ENCODE assay signal across 8 mouse cellular contexts in genomic region chr17:33978631-33979031, GRCm38 (mm10). TPM values are rescaled to one million over a fixed set of nuclear protein-coding genes. Genes with fewer than 3 reads are reported as not detected.
DNase-seq lines count a peak whose midpoint lies in the region; ATAC-seq and TF ChIP-seq lines count a peak whose summit lies in the region.

No protein-coding gene starts in this region.

- no peaks in the 10 kb centered on the region for H3K9me3 ChIP-seq in lung, embryonic 14.5 days (ENCODE audit: low read depth, low read length)
- no peaks in the 10 kb centered on the region for H3K9me3 ChIP-seq in neural tube, embryonic 15.5 days (replicated peaks)

- no peak overlapping the region for H3K27ac ChIP-seq in lung, embryonic 14.5 days (ENCODE audit: low read depth)
- no peak overlapping the region for H3K27ac ChIP-seq in neural tube, embryonic 15.5 days (replicated peaks)

- peak; percentile 89 for DNase-seq in 416B (ENCODE audit: low read depth)
- peak; percentile 81 for DNase-seq in T-cell, adult 2 months (ENCODE audit: low spot score)
- peak; percentile 65 for DNase-seq in embryo, embryonic 11 days
- DNase-seq in heart, adult 8-10 months (ENCODE audit: low spot score) = peak; percentile 90
- DNase-seq in kidney, adult 18-20 months = peak; percentile 91
- peak; percentile 60 for DNase-seq in lung, embryonic 14.5 days
- peak; percentile 61 for DNase-seq in urinary bladder, postnatal 25 days (ENCODE audit: low spot score)

- WGBS in lung, embryonic 14.5 days = under 1% methylated on average over 17 of the region's 17 CpGs
- WGBS in neural tube, embryonic 15.5 days = 2% methylated on average over 17 of the region's 17 CpGs

- H3K4me3 ChIP-seq in lung, embryonic 14.5 days (ENCODE audit: low read depth, low read length) = peak overlapping the region; percentile 32
- peak overlapping the region; percentile 41 for H3K4me3 ChIP-seq in neural tube, embryonic 15.5 days (replicated peaks)

- TF ChIP-seq CTCF in lung, embryonic 14.5 days (IDR thresholded peaks at IDR 0.05; ENCODE audit: low read depth) = no peak

- no peak overlapping the region for H3K9ac ChIP-seq in lung, embryonic 14.5 days
- H3K9ac ChIP-seq in neural tube, embryonic 15.5 days (replicated peaks) = peak overlapping the region; percentile 41

- ATAC-seq in lung, embryonic 14.5 days (ENCODE audit: insufficient read depth) = peak; percentile 13; the same call in 1 of the 2 replicates
- ATAC-seq in neural tube, embryonic 15.5 days (ENCODE audit: low FRiP score) = no peak

- H3K36me3 ChIP-seq in lung, embryonic 14.5 days (ENCODE audit: insufficient read depth) = no peaks in the 10 kb centered on the region
- H3K36me3 ChIP-seq in neural tube, embryonic 15.5 days = no peaks in the 10 kb centered on the region

- H3K4me1 ChIP-seq in lung, embryonic 14.5 days (ENCODE audit: insufficient read depth) = peaks cover 5% of the 10 kb centered on the region; the same call in 1 of the 2 replicates
- H3K4me1 ChIP-seq in neural tube, embryonic 15.5 days = peaks cover 29% of the 10 kb centered on the region

- H3K4me2 ChIP-seq in lung, embryonic 14.5 days = peak overlapping the region; percentile 59
- peak overlapping the region; percentile 62 for H3K4me2 ChIP-seq in neural tube, embryonic 15.5 days

- H3K27me3 ChIP-seq in lung, embryonic 14.5 days (ENCODE audit: insufficient read depth, low read length) = peaks cover 42% of the 10 kb centered on the region
- H3K27me3 ChIP-seq in neural tube, embryonic 15.5 days (replicated peaks) = peaks cover 53% of the 10 kb centered on the region

RNA-seq across cellular contexts. Expression of gene H2-K1, which starts 21.5 kb away (rescaled TPM):
- 100 to 1,000 TPM; 111 to 163 (median 123) TPM for total RNA-seq in heart, adult 8-10 months (2022)
- 24.4 and 32.9 TPM in 2 replicates for polyA plus RNA-seq in lung, embryonic 14.5 days (2014; fragmentation: Nextera tagmentation; extraction: Ambion mirVana)
- 19.8 and 88.0 TPM in 2 replicates for polyA plus RNA-seq in neural tube, embryonic 15.5 days (2015; fragmentation: Nextera tagmentation; extraction: Ambion mirVana)

RNA-seq across cellular contexts. Expression of gene Rps18, which starts 22.8 kb away (rescaled TPM):
- total RNA-seq in heart, adult 8-10 months (2022) = 100 to 1,000 TPM; 373 to 430 (median 408) TPM
- polyA plus RNA-seq in lung, embryonic 14.5 days (2014; fragmentation: Nextera tagmentation; extraction: Ambion mirVana) = 2,038 and 2,085 TPM in 2 replicates
- 778 and 1,050 TPM in 2 replicates for polyA plus RNA-seq in neural tube, embryonic 15.5 days (2015; fragmentation: Nextera tagmentation; extraction: Ambion mirVana)

RNA-seq across cellular contexts. Expression of gene Vps52, which starts 23.0 kb away (rescaled TPM):
- 10 to 100 TPM; 35.6 to 45.0 (median 41.6) TPM for total RNA-seq in heart, adult 8-10 months (2022)
- 34.2 and 34.8 TPM in 2 replicates for polyA plus RNA-seq in lung, embryonic 14.5 days (2014; fragmentation: Nextera tagmentation; extraction: Ambion mirVana)
- 72.3 and 75.7 TPM in 2 replicates for polyA plus RNA-seq in neural tube, embryonic 15.5 days (2015; fragmentation: Nextera tagmentation; extraction: Ambion mirVana)

RNA-seq across cellular contexts. Expression of gene B3galt4, which starts 27.3 kb away (rescaled TPM):
- total RNA-seq in heart, adult 8-10 months (2022) = 1 to 10 TPM in 3 of 4 experiments, under 1 TPM in 1; 0.89 to 2.6 (median 1.6) TPM
- 2.3 and 2.6 TPM in 2 replicates for polyA plus RNA-seq in lung, embryonic 14.5 days (2014; fragmentation: Nextera tagmentation; extraction: Ambion mirVana)
- 11.9 and 13.1 TPM in 2 replicates for polyA plus RNA-seq in neural tube, embryonic 15.5 days (2015; fragmentation: Nextera tagmentation; extraction: Ambion mirVana)

RNA-seq across cellular contexts. Expression of gene Wdr46, which starts 38.2 kb away (rescaled TPM):
- 10 to 100 TPM; 10.1 to 12.8 (median 11.6) TPM for total RNA-seq in heart, adult 8-10 months (2022)
- polyA plus RNA-seq in lung, embryonic 14.5 days (2014; fragmentation: Nextera tagmentation; extraction: Ambion mirVana) = 29.5 and 37.2 TPM in 2 replicates
- 25.1 and 29.3 TPM in 2 replicates for polyA plus RNA-seq in neural tube, embryonic 15.5 days (2015; fragmentation: Nextera tagmentation; extraction: Ambion mirVana)
